Mouse (Mus musculus): ENCODE measurements at regions not wholly inside any gene's neighbourhood (a gene's known extent, or its start where the extent isn't known, plus 50 kb on each side); places are given as distances from the start of the nearest gene placed in this dataset.

- no peak for DNase-seq
Measured at GRCm38 (mm10) chr5:111958226-111958625, 224.5 kb downstream of the Gm26897 start.

GRCm38 (mm10) chr5:111965311-111965710, 231.6 kb downstream of the Gm26897 start:
- DNase-seq, result no peak

GRCm38 (mm10) chr5:111968121-111968520, 234.4 kb downstream of the Gm26897 start:
- DNase-seq, result no peak

GRCm38 (mm10) chr5:111968701-111969100, 235.0 kb downstream of the Gm26897 start:
- no peak for DNase-seq

- no peak for DNase-seq
Measured at GRCm38 (mm10) chr5:111971193-111971592, 237.5 kb downstream of the Gm26897 start.

GRCm38 (mm10) chr5:111971952-111972351, 238.2 kb downstream of the Gm26897 start:
- DNase-seq, result no peak

GRCm38 (mm10) chr5:111975686-111976085, 242.0 kb downstream of the Gm26897 start:
- no peak for DNase-seq

- no peak for DNase-seq
Measured at GRCm38 (mm10) chr5:111979601-111980000, 245.9 kb downstream of the Gm26897 start.

GRCm38 (mm10) chr5:111982106-111982505, 248.4 kb downstream of the Gm26897 start:
- DNase-seq, result no peak

GRCm38 (mm10) chr5:111985997-111986396, 252.3 kb downstream of the Gm26897 start:
- DNase-seq, result no peak

GRCm38 (mm10) chr5:111987036-111987435, 253.3 kb downstream of the Gm26897 start:
- no peak for DNase-seq

- DNase-seq, result no peak
Measured at GRCm38 (mm10) chr5:111991805-111992204, 258.1 kb downstream of the Gm26897 start.

GRCm38 (mm10) chr5:111993221-111993620, 259.1 kb downstream of the Cryba4 start:
- no peak for DNase-seq

GRCm38 (mm10) chr5:111993930-111994329, 258.4 kb downstream of the Cryba4 start:
- no peak for DNase-seq

GRCm38 (mm10) chr5:111996806-111997205, 255.5 kb downstream of the Cryba4 start:
- no peak for DNase-seq

GRCm38 (mm10) chr5:112001742-112002701, 250.3 kb downstream of the Cryba4 start:
- DNase-seq, result no peak

GRCm38 (mm10) chr5:112002856-112003660, 249.3 kb downstream of the Cryba4 start:
- no peak for DNase-seq

GRCm38 (mm10) chr5:112004041-112004440, 248.3 kb downstream of the Cryba4 start:
- DNase-seq, result no peak

GRCm38 (mm10) chr5:112012505-112013164, 239.7 kb downstream of the Cryba4 start:
- peak; percentile 18 for DNase-seq

GRCm38 (mm10) chr5:112018925-112019324, 233.4 kb downstream of the Cryba4 start:
- no peak for DNase-seq

GRCm38 (mm10) chr5:112020882-112021281, 231.4 kb downstream of the Cryba4 start:
- DNase-seq, result no peak

GRCm38 (mm10) chr5:112029955-112030354, 222.4 kb downstream of the Cryba4 start:
- DNase-seq, result no peak

GRCm38 (mm10) chr5:112032036-112032435, 220.3 kb downstream of the Cryba4 start:
- DNase-seq, result no peak
